Mouse (Mus musculus): ENCODE results near the gene Sox15. TPM values are rescaled to one million over a fixed set of nuclear protein-coding genes. Genes with fewer than 3 reads are reported as not detected.
"Not testable (repeated sequence)": the region's sequence is repeated elsewhere in the genome, so short reads cannot be mapped to it uniquely, and the experiment has no call there.

Gene Sox15
- not detected in 2 replicates for polyA plus RNA-seq (2016; fragmentation: Nextera tagmentation; extraction: Ambion mirVana)

GRCm38 (mm10) chr11:69655264-69656064, at the start of gene Sox15:
TSS of gene Sox15 (plus strand) at chr11:69655314.
- Histone ChIP-seq H3K4me3 (peak within 1 kb of the TSS; percentile 5; the same call in 1 of the 2 replicates), H3K36me3 (peaks cover 67% of the 10 kb centered on the region), H3K9ac (peak within 1 kb of the TSS; percentile 59), H3K9me3 (replicated peaks) (no peaks in the 10 kb centered on the region), H3K27ac (ENCODE audit: poor library complexity, severe bottlenecking) (0 out of 2 replicates have a peak within 1 kb of the TSS, but pooled peaks have one; percentile 15), H3K4me2 (peak within 1 kb of the TSS; percentile 49), H3K4me1 (replicated peaks) (peaks cover 28% of the 10 kb centered on the region), H3K27me3 (replicated peaks) (no peaks in the 10 kb centered on the region)
- peak; percentile 51; the same call in 1 of the 2 replicates for ATAC-seq (ENCODE audit: insufficient number of reproducible peaks, low FRiP score)
- 22% methylated on average over 34 of the region's 34 CpGs for WGBS

GRCm38 (mm10) chr11:69605726-69606490, 49.2 kb upstream of the Sox15 start, which contains the start of gene Atp1b2:
TSS of gene Atp1b2 (minus strand) at chr11:69605942.
- ATAC-seq (ENCODE audit: insufficient number of reproducible peaks, low FRiP score) = peak; percentile 94
- H3K4me1 ChIP-seq (replicated peaks) = peaks cover 51% of the 10 kb centered on the region

GRCm38 (mm10) chr11:69606491-69606795, 48.7 kb upstream of the Sox15 start:
- Histone ChIP-seq H3K36me3 (no peaks in the 10 kb centered on the region), H3K4me2 (peak overlapping the region; percentile 100), H3K27me3 (replicated peaks) (no peaks in the 10 kb centered on the region), H3K4me3 (peak overlapping the region; percentile 59), H3K9me3 (replicated peaks) (no peaks in the 10 kb centered on the region), H3K27ac (ENCODE audit: poor library complexity, severe bottlenecking) (peak overlapping the region; percentile 46; the same call in 1 of the 2 replicates), H3K4me1 (replicated peaks) (peaks cover 45% of the 10 kb centered on the region), H3K9ac (0 out of 2 replicates have a peak overlapping the region, but pooled peaks have one; percentile 40)
- no peak for ATAC-seq (ENCODE audit: insufficient number of reproducible peaks, low FRiP score)
- 67% methylated on average over 2 of the region's 2 CpGs for WGBS

More at GRCm38 (mm10) chr11:69605726-69606490, 49.2 kb upstream of the Sox15 start, which contains the start of gene Atp1b2:
- WGBS = 3% methylated on average over 32 of the region's 32 CpGs
- no peaks in the 10 kb centered on the region for H3K36me3 ChIP-seq
- peak within 1 kb of the TSS; percentile 78 for H3K9ac ChIP-seq
- no peaks in the 10 kb centered on the region for H3K27me3 ChIP-seq (replicated peaks)
- peak within 1 kb of the TSS; percentile 59 for H3K4me3 ChIP-seq
- peak within 1 kb of the TSS; percentile 68 for H3K27ac ChIP-seq (ENCODE audit: poor library complexity, severe bottlenecking)
- peak within 1 kb of the TSS; percentile 100 for H3K4me2 ChIP-seq
- H3K9me3 ChIP-seq (replicated peaks) = no peaks in the 10 kb centered on the region

GRCm38 (mm10) chr11:69606832-69607231, 48.3 kb upstream of the Sox15 start:
- Histone ChIP-seq H3K4me3 (no peak overlapping the region), H3K4me1 (replicated peaks) (peaks cover 41% of the 10 kb centered on the region), H3K4me2 (no peak overlapping the region), H3K27ac (ENCODE audit: poor library complexity, severe bottlenecking) (no peak overlapping the region), H3K36me3 (no peaks in the 10 kb centered on the region), H3K9ac (no peak overlapping the region), H3K9me3 (replicated peaks) (no peaks in the 10 kb centered on the region), H3K27me3 (replicated peaks) (no peaks in the 10 kb centered on the region)
- 82% methylated on average over 2 of the region's 2 CpGs for WGBS
- no peak for ATAC-seq (ENCODE audit: insufficient number of reproducible peaks, low FRiP score)

GRCm38 (mm10) chr11:69608525-69608924, 46.6 kb upstream of the Sox15 start:
- Histone ChIP-seq H3K4me2 (no peak overlapping the region), H3K27ac (ENCODE audit: poor library complexity, severe bottlenecking) (no peak overlapping the region), H3K9ac (no peak overlapping the region), H3K9me3 (replicated peaks) (no peaks in the 10 kb centered on the region), H3K4me3 (no peak overlapping the region), H3K36me3 (no peaks in the 10 kb centered on the region), H3K4me1 (replicated peaks) (peaks cover 28% of the 10 kb centered on the region), H3K27me3 (replicated peaks) (no peaks in the 10 kb centered on the region)
- ATAC-seq (ENCODE audit: insufficient number of reproducible peaks, low FRiP score) = no peak
- 64% methylated on average over 3 of the region's 3 CpGs for WGBS

GRCm38 (mm10) chr11:69609416-69609815, 45.7 kb upstream of the Sox15 start:
- H3K9ac ChIP-seq = no peak overlapping the region
- H3K4me1 ChIP-seq (replicated peaks) = peaks cover 22% of the 10 kb centered on the region
- H3K4me2 ChIP-seq = no peak overlapping the region
- no peaks in the 10 kb centered on the region for H3K9me3 ChIP-seq (replicated peaks)
- no peak overlapping the region for H3K4me3 ChIP-seq
- no peak for ATAC-seq (ENCODE audit: insufficient number of reproducible peaks, low FRiP score)
- H3K36me3 ChIP-seq = no peaks in the 10 kb centered on the region
- 43% methylated on average over 7 of the region's 7 CpGs for WGBS
- H3K27me3 ChIP-seq (replicated peaks) = no peaks in the 10 kb centered on the region
- H3K27ac ChIP-seq (ENCODE audit: poor library complexity, severe bottlenecking) = no peak overlapping the region

GRCm38 (mm10) chr11:69610899-69611298, 44.2 kb upstream of the Sox15 start:
- 44% methylated on average over 4 of the region's 4 CpGs for WGBS
- Histone ChIP-seq H3K9me3 (replicated peaks) (no peaks in the 10 kb centered on the region), H3K36me3 (no peaks in the 10 kb centered on the region), H3K27me3 (replicated peaks) (0 out of 2 replicates have a peak, but pooled peaks cover 5% of the 10 kb centered on the region), H3K4me2 (no peak overlapping the region), H3K4me3 (no peak overlapping the region), H3K9ac (no peak overlapping the region), H3K4me1 (replicated peaks) (peaks cover 11% of the 10 kb centered on the region), H3K27ac (ENCODE audit: poor library complexity, severe bottlenecking) (no peak overlapping the region)
- ATAC-seq (ENCODE audit: insufficient number of reproducible peaks, low FRiP score) = no peak

GRCm38 (mm10) chr11:69613553-69614256, 41.4 kb upstream of the Sox15 start:
- 10% methylated on average over 19 of the region's 19 CpGs for WGBS
- Histone ChIP-seq H3K36me3 (no peaks in the 10 kb centered on the region), H3K4me3 (peak overlapping the region; percentile 14; the same call in 1 of the 2 replicates), H3K4me1 (replicated peaks) (peaks cover 11% of the 10 kb centered on the region), H3K27me3 (replicated peaks) (0 out of 2 replicates have a peak, but pooled peaks cover 11% of the 10 kb centered on the region), H3K4me2 (peak overlapping the region; percentile 56), H3K9ac (peak overlapping the region; percentile 23; the same call in 1 of the 2 replicates), H3K27ac (ENCODE audit: poor library complexity, severe bottlenecking) (no peak overlapping the region), H3K9me3 (replicated peaks) (no peaks in the 10 kb centered on the region)
- peak; percentile 48; the same call in 1 of the 2 replicates for ATAC-seq (ENCODE audit: insufficient number of reproducible peaks, low FRiP score)

- peak overlapping the region; percentile 56 for H3K4me2 ChIP-seq
- H3K27me3 ChIP-seq (replicated peaks) = 0 out of 2 replicates have a peak, but pooled peaks cover 11% of the 10 kb centered on the region
- WGBS = 47% methylated on average over 11 of the region's 11 CpGs
- 0 out of 2 replicates have a peak overlapping the region, but pooled peaks have one; percentile 14 for H3K4me3 ChIP-seq
- ATAC-seq (ENCODE audit: insufficient number of reproducible peaks, low FRiP score); H3K9ac ChIP-seq; H3K27ac ChIP-seq (ENCODE audit: poor library complexity, severe bottlenecking); H3K9me3 ChIP-seq (replicated peaks); H3K36me3 ChIP-seq: not testable (repeated sequence)
- H3K4me1 ChIP-seq (replicated peaks) = peaks cover 11% of the 10 kb centered on the region
These were observed 40.9 kb upstream of the Sox15 start for GRCm38 (mm10) chr11:69614257-69614588.

- peaks cover 18% of the 10 kb centered on the region for H3K4me1 ChIP-seq (replicated peaks)
- no peak overlapping the region for H3K27ac ChIP-seq (ENCODE audit: poor library complexity, severe bottlenecking)
- H3K4me3 ChIP-seq = no peak overlapping the region
- H3K36me3 ChIP-seq = no peaks in the 10 kb centered on the region
- no peak overlapping the region for H3K4me2 ChIP-seq
- no peaks in the 10 kb centered on the region for H3K9me3 ChIP-seq (replicated peaks)
- WGBS = 40% methylated on average over 10 of the region's 10 CpGs
- H3K27me3 ChIP-seq (replicated peaks) = 0 out of 2 replicates have a peak, but pooled peaks cover 11% of the 10 kb centered on the region
- peak overlapping the region; percentile 38; the same call in 1 of the 2 replicates for H3K9ac ChIP-seq
- ATAC-seq (ENCODE audit: insufficient number of reproducible peaks, low FRiP score) = no peak
These were observed 38.3 kb upstream of the Sox15 start for GRCm38 (mm10) chr11:69616781-69617180.

All from heart, embryonic 12.5 days (tissue).